Mouse (Mus musculus) myocyte (in vitro differentiated cells): ENCODE measurements around the gene Th. TPM values are rescaled to one million over a fixed set of nuclear protein-coding genes. Genes with fewer than 3 reads are reported as not detected.

Experiments
- H3K27me3 ChIP-seq: one replicate; pipeline ENCODE4 v1.6.1; 2011; ENCODE audit not compliant: control insufficient read depth, insufficient read depth, insufficient read length
- H3K36me3 ChIP-seq: one replicate; pipeline ENCODE4 v1.6.1; 2011; ENCODE audit not compliant: control insufficient read depth, insufficient read depth
- H3K4me2 ChIP-seq: one replicate; pipeline ENCODE4 v1.6.1; 2011; ENCODE audit warnings: low read depth, control low read depth
- H3K4me3 ChIP-seq: one replicate; pipeline ENCODE4 v1.5.1; 2011; ENCODE audit warnings: mild to moderate bottlenecking, control low read depth, moderate library complexity
- H3K79me2 ChIP-seq: one replicate; pipeline ENCODE4 v1.6.1; 2011; ENCODE audit not compliant: control insufficient read depth, insufficient read depth
- H3ac ChIP-seq: one replicate; pipeline ENCODE4 v1.6.1; 2011; ENCODE audit not compliant: control insufficient read depth, insufficient read length
- CEBPB ChIP-seq: IDR thresholded peaks from 2 replicates; pipeline ENCODE4 v1.6.1; 2011; ENCODE audit warnings: mild to moderate bottlenecking, moderate library complexity; ENCODE audit not compliant: poor library complexity, insufficient read depth, severe bottlenecking
- E2F4 ChIP-seq: IDR thresholded peaks from one replicate; pipeline ENCODE4 v1.6.1; 2011; ENCODE audit warnings: mild to moderate bottlenecking, control low read depth, moderate library complexity; ENCODE audit not compliant: insufficient read depth
- MAX ChIP-seq: IDR thresholded peaks from one replicate; pipeline ENCODE4 v1.6.1; 2011; ENCODE audit warnings: low read depth, mild to moderate bottlenecking, control low read depth
- MYOD1 ChIP-seq, 3 experiments: IDR thresholded peaks; one replicate each; pipeline ENCODE4 v1.6.1; 2011; ENCODE audit warnings: control low read depth in 2 of 3, low read depth in 2 of 3, mild to moderate bottlenecking in 2 of 3, moderate library complexity in 1 of 3; ENCODE audit not compliant: insufficient read length in 2 of 3, control insufficient read depth in 1 of 3
- MYOG ChIP-seq, 3 experiments: IDR thresholded peaks; one replicate each; pipeline ENCODE4 v1.6.1; 2011; ENCODE audit warnings: control low read depth in 2 of 3, low read depth in 2 of 3, mild to moderate bottlenecking in 2 of 3; ENCODE audit not compliant: insufficient read length in 2 of 3, control insufficient read depth in 1 of 3, insufficient read depth in 1 of 3
- POLR2A ChIP-seq: IDR thresholded peaks from one replicate; pipeline ENCODE4 v1.6.1; 2011; ENCODE audit warnings: low read depth, mild to moderate bottlenecking, control low read depth, moderate library complexity; ENCODE audit not compliant: insufficient read length
- POLR2AphosphoS2 ChIP-seq: IDR thresholded peaks from one replicate; pipeline ENCODE4 v1.6.1; 2011; ENCODE audit warnings: low read depth, control low read depth; ENCODE audit not compliant: insufficient read length
- REST ChIP-seq: IDR thresholded peaks from one replicate; pipeline ENCODE4 v1.6.1; 2011; ENCODE audit warnings: mild to moderate bottlenecking, control low read depth, moderate library complexity; ENCODE audit not compliant: insufficient read depth, insufficient read length
- SRF ChIP-seq: IDR thresholded peaks from one replicate; pipeline ENCODE4 v1.6.1; 2011; ENCODE audit warnings: low read depth; ENCODE audit not compliant: control insufficient read depth, insufficient read length
- TCF12 ChIP-seq: IDR thresholded peaks from one replicate; pipeline ENCODE4 v1.6.1; 2011; ENCODE audit warnings: mild to moderate bottlenecking, control low read depth; ENCODE audit not compliant: poor library complexity, insufficient read depth, severe bottlenecking
- TCF3 ChIP-seq: IDR thresholded peaks from one replicate; pipeline ENCODE4 v1.6.1; 2011; ENCODE audit warnings: low read depth, control low read depth; ENCODE audit not compliant: insufficient read length
- USF1 ChIP-seq: IDR thresholded peaks from one replicate; pipeline ENCODE4 v1.6.1; 2011; ENCODE audit warnings: low read depth, mild to moderate bottlenecking, control low read depth, moderate library complexity
- polyA plus RNA-seq: library from polyadenylated mRNA; unstranded; fragments of >200 nt; fragmentation: generic; extraction: Trizol; gene quantifications from one replicate; pipeline ENCODE4 v1.2.1, GENCODE M21; 2012; ENCODE audit warnings: missing spikeins

Gene Th
- polyA plus RNA-seq, result not detected

DNA sequence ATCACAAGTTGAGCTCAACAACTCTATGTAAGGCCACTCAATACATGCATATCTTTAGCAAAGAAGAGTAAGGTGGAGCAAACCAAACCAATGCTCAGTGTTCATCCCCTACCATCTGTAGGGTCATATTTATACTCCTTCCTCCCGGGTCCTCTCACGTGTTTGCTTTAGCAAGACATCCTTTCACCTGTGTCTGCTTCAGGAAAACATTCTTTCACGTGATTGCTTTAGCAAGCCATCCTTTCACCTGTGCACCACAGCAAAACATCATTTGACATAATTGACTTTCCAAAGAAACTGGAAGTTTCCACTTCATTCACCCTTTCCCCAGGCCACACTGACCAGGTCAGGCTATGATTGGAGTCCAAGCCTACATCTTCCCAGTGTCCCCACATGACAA lies at the start of gene Th:
Gene Th, minus strand, starts transcription at position 101 of the 400 bp plus-strand sequence.
- TF ChIP-seq MAX, result no peak
- TF ChIP-seq POLR2A, result no peak
- no peak for TF ChIP-seq MYOG (IDR thresholded peaks at IDR 0.05; ENCODE audit: control insufficient read depth in 1 of 3, insufficient read depth in 1 of 3, insufficient read length in 2 of 3, low read depth in 2 of 3)
- no peak for TF ChIP-seq USF1
- no peak for TF ChIP-seq CEBPB
- no peak for TF ChIP-seq SRF
- no peak for TF ChIP-seq E2F4
- no peak for TF ChIP-seq TCF12
- no peak for TF ChIP-seq MYOD1 (IDR thresholded peaks at IDR 0.05; ENCODE audit: control insufficient read depth in 1 of 3, insufficient read length in 2 of 3, low read depth in 2 of 3)
- no peak for TF ChIP-seq TCF3
- Histone ChIP-seq H3K36me3 (no peaks in the 10 kb centered on the region), H3K27me3 (peaks cover 15% of the 10 kb centered on the region), H3K4me2 (no peak within 1 kb of the TSS), H3K79me2 (no peaks in the 10 kb centered on the region), H3K4me3 (no peak within 1 kb of the TSS), H3ac (no peak within 1 kb of the TSS)

DNA sequence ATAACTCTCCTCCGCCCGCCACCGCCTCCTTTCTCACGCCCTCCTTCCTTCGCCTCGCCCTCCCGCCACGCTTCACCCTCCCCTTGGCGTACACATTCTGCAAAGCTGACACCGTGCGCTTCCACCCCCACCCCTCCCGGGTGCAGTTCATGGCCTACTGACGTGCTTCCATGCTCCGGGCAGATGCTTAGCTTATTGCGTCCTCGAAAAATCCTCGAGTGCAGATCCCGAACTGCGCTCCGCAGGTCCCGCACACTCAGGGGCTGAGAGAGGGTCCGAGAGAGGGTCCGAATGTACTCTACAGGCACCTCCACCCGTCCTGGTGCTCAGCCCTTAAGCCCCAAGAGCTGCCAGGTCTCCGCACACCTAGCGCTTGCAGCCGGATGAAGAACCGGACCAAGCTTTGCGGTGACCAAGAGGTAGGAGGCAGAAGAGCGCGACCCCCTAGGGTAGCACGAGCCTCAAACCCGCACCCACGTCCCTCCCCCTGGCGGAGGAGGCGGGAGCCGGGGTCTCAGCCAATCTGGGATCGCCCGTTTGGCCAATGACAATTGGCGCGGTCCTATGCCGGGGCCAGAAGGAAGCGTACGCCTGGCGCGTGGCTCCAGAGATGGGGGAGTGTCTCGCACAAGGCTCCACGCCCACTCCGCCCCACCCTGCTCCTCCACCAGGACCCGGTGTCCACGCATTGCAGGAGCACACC lies 38.0 kb upstream of the Th start, which contains the start of gene Ascl2:
Gene Ascl2, minus strand, starts transcription at position 456 of the 703 bp plus-strand sequence.
- Histone ChIP-seq H3K27me3 (peaks cover 58% of the 10 kb centered on the region), H3K4me3 (no peak within 1 kb of the TSS), H3ac (no peak within 1 kb of the TSS), H3K79me2 (no peaks in the 10 kb centered on the region), H3K4me2 (no peak within 1 kb of the TSS), H3K36me3 (no peaks in the 10 kb centered on the region)
- no peak for TF ChIP-seq CEBPB
- no peak for TF ChIP-seq TCF3
- no peak for TF ChIP-seq USF1
- no peak for TF ChIP-seq MAX
- TF ChIP-seq SRF, result no peak
- TF ChIP-seq MYOD1 (IDR thresholded peaks at IDR 0.05; ENCODE audit: control insufficient read depth in 1 of 3, insufficient read length in 2 of 3, low read depth in 2 of 3), result no peak
- TF ChIP-seq MYOG (IDR thresholded peaks at IDR 0.05; ENCODE audit: control insufficient read depth in 1 of 3, insufficient read depth in 1 of 3, insufficient read length in 2 of 3, low read depth in 2 of 3), result no peak
- no peak for TF ChIP-seq POLR2AphosphoS2
- TF ChIP-seq TCF12, result no peak
- TF ChIP-seq REST, result no peak
- no peak for TF ChIP-seq POLR2A
- no peak for TF ChIP-seq E2F4

DNA sequence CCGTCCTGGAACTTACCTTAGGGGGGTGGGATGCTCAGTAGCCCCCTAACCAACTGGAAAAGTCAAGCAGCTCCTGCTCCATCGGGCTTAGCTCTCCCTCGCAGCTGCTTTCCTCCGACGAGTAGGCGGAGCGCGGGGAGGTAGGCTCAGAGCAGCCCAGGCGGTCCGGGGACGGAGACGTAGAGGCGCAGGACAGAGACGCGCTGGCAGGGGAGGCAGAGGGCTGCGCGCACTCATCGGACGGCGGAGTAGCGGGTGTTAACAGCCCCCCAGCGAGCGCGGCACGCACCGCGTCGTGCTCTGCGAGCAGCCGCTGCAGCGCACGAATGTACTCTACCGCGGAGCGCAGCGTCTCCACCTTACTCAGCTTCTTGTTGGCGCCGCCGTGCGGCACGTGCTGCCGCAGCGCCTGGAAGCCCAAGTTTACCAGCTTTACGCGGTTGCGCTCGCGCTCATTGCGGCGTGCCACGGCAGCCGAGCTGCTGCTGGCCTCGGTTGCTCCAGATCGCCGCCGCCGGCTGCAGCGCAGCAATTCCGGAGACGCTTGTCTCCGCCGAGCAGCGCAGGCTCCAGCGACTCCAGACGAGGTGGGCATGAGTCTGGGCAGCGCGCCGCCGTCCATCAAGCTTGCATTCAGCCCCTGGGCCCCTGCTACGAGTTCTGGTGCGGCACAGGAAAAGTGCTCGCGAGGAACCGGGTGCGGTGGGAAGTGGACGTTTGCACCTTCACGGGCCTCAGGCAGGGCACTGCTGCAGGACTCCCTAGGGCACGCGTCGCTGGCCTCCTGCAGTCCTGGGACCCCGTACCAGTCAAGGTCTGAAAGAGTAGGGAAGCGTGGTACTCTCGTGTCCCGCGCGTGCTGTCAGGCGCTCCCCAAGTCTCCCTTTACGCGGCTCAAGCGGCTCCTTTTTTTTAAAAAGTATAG lies 37.2 kb upstream of the Th start:
- Histone ChIP-seq H3K4me3 (no peak overlapping the region), H3K4me2 (no peak overlapping the region), H3K79me2 (no peaks in the 10 kb centered on the region), H3K36me3 (no peaks in the 10 kb centered on the region), H3ac (no peak overlapping the region), H3K27me3 (peaks cover 58% of the 10 kb centered on the region)
- no peak for TF ChIP-seq TCF12
- TF ChIP-seq CEBPB, result no peak
- TF ChIP-seq TCF3, result no peak
- TF ChIP-seq E2F4, result no peak
- TF ChIP-seq MYOG (IDR thresholded peaks at IDR 0.05; ENCODE audit: control insufficient read depth in 1 of 3, insufficient read depth in 1 of 3, insufficient read length in 2 of 3, low read depth in 2 of 3), result no peak
- no peak for TF ChIP-seq REST
- no peak for TF ChIP-seq POLR2A
- TF ChIP-seq POLR2AphosphoS2, result no peak
- no peak for TF ChIP-seq MYOD1 (IDR thresholded peaks at IDR 0.05; ENCODE audit: control insufficient read depth in 1 of 3, insufficient read length in 2 of 3, low read depth in 2 of 3)
- TF ChIP-seq MAX, result no peak
- no peak for TF ChIP-seq SRF
- no peak for TF ChIP-seq USF1

DNA sequence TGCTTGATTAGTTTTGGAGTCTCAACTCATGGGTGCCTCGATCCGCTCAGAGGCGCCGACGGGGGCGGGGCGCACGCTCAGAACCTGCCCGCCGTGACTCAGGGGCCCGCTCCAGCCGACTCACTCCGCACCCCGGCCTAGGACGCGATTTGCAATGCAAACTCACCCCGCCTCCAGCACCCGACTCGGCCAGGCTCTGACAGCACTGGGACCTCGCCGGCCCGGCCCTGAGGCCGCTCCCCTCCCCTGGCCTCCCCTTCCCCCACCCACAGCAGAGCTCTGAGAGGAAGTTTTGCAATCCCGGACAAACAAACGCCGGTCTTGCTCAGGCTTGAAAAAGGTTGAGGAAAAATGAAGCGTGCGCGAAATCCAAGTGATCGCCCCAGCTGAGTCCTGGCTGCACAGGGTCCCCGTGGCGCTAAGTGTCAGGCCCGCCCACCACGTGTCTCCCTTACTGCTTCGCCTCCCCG lies 36.5 kb upstream of the Th start:
- no peaks in the 10 kb centered on the region for H3K79me2 ChIP-seq
- no peak overlapping the region for H3K4me3 ChIP-seq
- H3K36me3 ChIP-seq, result no peaks in the 10 kb centered on the region
- H3K27me3 ChIP-seq, result peaks cover 58% of the 10 kb centered on the region
- H3ac ChIP-seq, result no peak overlapping the region
- no peak overlapping the region for H3K4me2 ChIP-seq
- no peak for TF ChIP-seq SRF
- no peak for TF ChIP-seq MYOG (IDR thresholded peaks at IDR 0.05; ENCODE audit: control insufficient read depth in 1 of 3, insufficient read depth in 1 of 3, insufficient read length in 2 of 3, low read depth in 2 of 3)
- no peak for TF ChIP-seq MYOD1 (IDR thresholded peaks at IDR 0.05; ENCODE audit: control insufficient read depth in 1 of 3, insufficient read length in 2 of 3, low read depth in 2 of 3)
- no peak for TF ChIP-seq USF1
- no peak for TF ChIP-seq TCF12
- no peak for TF ChIP-seq TCF3
- TF ChIP-seq REST, result no peak
- no peak for TF ChIP-seq CEBPB
- TF ChIP-seq MAX, result no peak
- no peak for TF ChIP-seq E2F4
- no peak for TF ChIP-seq POLR2AphosphoS2
- TF ChIP-seq POLR2A, result no peak
